Mouse (Mus musculus) ovary, postnatal 14 days (tissue): Measurements from ENCODE around the gene Spdya.
"Not testable (repeated sequence)": the region's sequence is repeated elsewhere in the genome, so short reads cannot be mapped to it uniquely, and the experiment has no call there.

Source experiments
- DNase-seq: peaks from one replicate; pipeline ENCODE4 v3.0.0; 2022; ENCODE audit warnings: low spot score

The Spdya gene

GRCm38 (mm10) chr17:71633350-71633749 is 81.5 kb downstream of the Spdya start:
- no peak for DNase-seq

- DNase-seq: no peak
Measured at GRCm38 (mm10) chr17:71636786-71637185, 84.9 kb downstream of the Spdya start.

GRCm38 (mm10) chr17:71637750-71638265 is 85.9 kb downstream of the Spdya start:
- DNase-seq: no peak

GRCm38 (mm10) chr17:71639056-71639455 is 87.2 kb downstream of the Spdya start:
- not testable (repeated sequence) for DNase-seq
